28 mouse cellular contexts compared by ENCODE assay signal in genomic region chr13:43148692-43149091, GRCm38 (mm10). TPM values are rescaled to one million over a fixed set of nuclear protein-coding genes. Genes with fewer than 3 reads are reported as not detected.
DNase-seq lines count a peak whose midpoint lies in the region; ATAC-seq and TF ChIP-seq lines count a peak whose summit lies in the region.
"Had no signal": no experiment of that assay in that cellular context is flagged by ENCODE, and none has a peak within 500 bp of the region (broad histone marks: within the 10 kb centered on the region; RNA-seq: fewer than 3 reads in every experiment).

No protein-coding gene starts in this region.

- H3K4me3 ChIP-seq in midbrain, postnatal 0 days (ENCODE audit: low read depth, low read length): no peak overlapping the region
- H3K4me3 ChIP-seq: embryonic facial prominence, embryonic 12.5 days; erythroblast, embryonic 14.5 days; forebrain, embryonic 13.5 days; limb, embryonic 10.5 days; liver, embryonic 15.5 days; lung, embryonic 15.5 days; midbrain, embryonic 12.5 days had no signal

- no peak for TF ChIP-seq CTCF in midbrain, postnatal 0 days (IDR thresholded peaks at IDR 0.05)

- peak; percentile 60; the same call in 1 of the 2 replicates for ATAC-seq in megakaryocyte, adult 5-6 weeks (ENCODE audit: poor library complexity, severe bottlenecking)
- no peak for ATAC-seq in midbrain, postnatal 0 days (ENCODE audit: low FRiP score)
- ATAC-seq: activated CD4-positive, CD25-positive, alpha-beta regulatory T cell, adult 4 months; forebrain, embryonic 13.5 days; hindbrain, postnatal 0 days had no signal

- H3K9ac ChIP-seq in midbrain, postnatal 0 days (replicated peaks; ENCODE audit: low read length, poor library complexity, severe bottlenecking): no peak overlapping the region
- H3K9ac ChIP-seq: embryonic facial prominence, embryonic 12.5 days; forebrain, embryonic 13.5 days; liver, embryonic 15.5 days; lung, embryonic 15.5 days; midbrain, embryonic 12.5 days had no signal

- DNase-seq in right cerebral cortex, adult 18-20 months: peak; percentile 50
- no peak for DNase-seq in right cerebral cortex, postnatal 25 days
- peak; percentile 81 for DNase-seq in NIH3T3 (ENCODE audit: low read depth)
- DNase-seq in urinary bladder, adult 18-20 months (ENCODE audit: low spot score in 2 of 2): no peak
- no peak for DNase-seq in heart, postnatal 25 days (ENCODE audit: low spot score)
- DNase-seq in midbrain, postnatal 0 days (ENCODE audit: low spot score): no peak
- DNase-seq: adrenal gland, postnatal 14 days; cerebellum, adult 9-11 months; gastrocnemius, postnatal 10 days; heart, adult 11 months; kidney, adult 18-20 months; liver; right cerebral cortex, postnatal 14 days; spleen, adult 18-20 months; thymus, postnatal 25 days had no signal

- H3K27me3 ChIP-seq in midbrain, postnatal 0 days (ENCODE audit: insufficient read depth, low read length): no peaks in the 10 kb centered on the region
- H3K27me3 ChIP-seq: embryonic facial prominence, embryonic 12.5 days; forebrain, embryonic 13.5 days; liver, embryonic 15.5 days; lung, embryonic 15.5 days; midbrain, embryonic 12.5 days had no signal

- peaks cover 20% of the 10 kb centered on the region for H3K36me3 ChIP-seq in midbrain, postnatal 0 days (ENCODE audit: insufficient read depth, low read length)
- H3K36me3 ChIP-seq: liver, embryonic 15.5 days had no signal

- WGBS in midbrain, postnatal 0 days: 91% methylated on average over 4 of the region's 4 CpGs

- no peak overlapping the region for H3K27ac ChIP-seq in midbrain, postnatal 0 days (ENCODE audit: low read depth, low read length)
- H3K27ac ChIP-seq: embryonic facial prominence, embryonic 12.5 days; forebrain, embryonic 13.5 days; hindbrain, postnatal 0 days; kidney, postnatal 0 days; limb, embryonic 10.5 days; liver, embryonic 15.5 days; lung, embryonic 15.5 days; macrophage; midbrain, embryonic 12.5 days had no signal

- H3K9me3 ChIP-seq in midbrain, postnatal 0 days (ENCODE audit: low read length): no peaks in the 10 kb centered on the region
- H3K9me3 ChIP-seq: embryonic facial prominence, embryonic 12.5 days; forebrain, embryonic 13.5 days; limb, embryonic 10.5 days; liver, embryonic 15.5 days; lung, embryonic 15.5 days; midbrain, embryonic 12.5 days had no signal

- no peak overlapping the region for H3K4me2 ChIP-seq in midbrain, postnatal 0 days (ENCODE audit: low read depth, low read length, poor library complexity, severe bottlenecking)
- H3K4me2 ChIP-seq: embryonic facial prominence, embryonic 12.5 days; forebrain, embryonic 13.5 days; heart, embryonic 11.5 days; liver, embryonic 15.5 days; lung, embryonic 15.5 days; midbrain, embryonic 12.5 days had no signal

- intact Hi-C loops in heart, postnatal 25 days (cut with DNase I): no loop called here

- H3K4me1 ChIP-seq in midbrain, postnatal 0 days (ENCODE audit: insufficient read depth, low read length): no peaks in the 10 kb centered on the region
- H3K4me1 ChIP-seq: forebrain, embryonic 13.5 days; liver, embryonic 15.5 days; lung, embryonic 15.5 days; midbrain, embryonic 12.5 days had no signal

RNA-seq across cellular contexts. Expression of gene Tbc1d7, which starts 22.6 kb away (rescaled TPM):
- total RNA-seq in megakaryocyte, adult 5-6 weeks (2015): 6.7 and 10.6 TPM in 2 replicates
- total RNA-seq in megakaryocyte, adult 5-6 weeks (2017): 3.4 and 4.9 TPM in 2 replicates
- 10 to 100 TPM; 35.9 to 43.0 TPM for total RNA-seq in heart, postnatal 25 days (2021)
- 30.8 and 48.9 TPM in 2 replicates for total RNA-seq in midbrain, postnatal 0 days (2014; rRNA removed)
- polyA plus RNA-seq in midbrain, postnatal 0 days (2015; fragmentation: Nextera tagmentation; extraction: Ambion mirVana): 85.9 and 94.3 TPM in 2 replicates

Comparison
In these comparisons a context has a peak if more than half of its experiments do, and no peak if none do; other contexts are left out.
1. DNase-seq: peak in right cerebral cortex, adult 18-20 months (single experiment) and NIH3T3 (single experiment); none in right cerebral cortex, postnatal 25 days (single experiment), urinary bladder, adult 18-20 months (0 of 2), heart, postnatal 25 days (single experiment) and midbrain, postnatal 0 days (single experiment).